Mouse (Mus musculus) frontal cortex, adult 2 months (tissue): ENCODE measurements around the gene Frmd8. TPM values are rescaled to one million over a fixed set of nuclear protein-coding genes. Genes with fewer than 3 reads are reported as not detected.

Source experiments
- DNase-seq, 2 experiments: peaks; one replicate each; pipeline ENCODE4 v3.0.0; 2022; ENCODE audit warnings: low spot score in 1 of 2; ENCODE audit errors: extremely low spot score in 1 of 2
- polyA plus RNA-seq: library from polyadenylated mRNA; depleted of rRNA; stranded (reverse); fragments of >200 nt; gene quantifications from 2 replicates; pipeline ENCODE4 v1.2.3, GENCODE M21; 2012

The Frmd8 gene
- polyA plus RNA-seq, 1 experiment, result 13.1 TPM

DNA sequence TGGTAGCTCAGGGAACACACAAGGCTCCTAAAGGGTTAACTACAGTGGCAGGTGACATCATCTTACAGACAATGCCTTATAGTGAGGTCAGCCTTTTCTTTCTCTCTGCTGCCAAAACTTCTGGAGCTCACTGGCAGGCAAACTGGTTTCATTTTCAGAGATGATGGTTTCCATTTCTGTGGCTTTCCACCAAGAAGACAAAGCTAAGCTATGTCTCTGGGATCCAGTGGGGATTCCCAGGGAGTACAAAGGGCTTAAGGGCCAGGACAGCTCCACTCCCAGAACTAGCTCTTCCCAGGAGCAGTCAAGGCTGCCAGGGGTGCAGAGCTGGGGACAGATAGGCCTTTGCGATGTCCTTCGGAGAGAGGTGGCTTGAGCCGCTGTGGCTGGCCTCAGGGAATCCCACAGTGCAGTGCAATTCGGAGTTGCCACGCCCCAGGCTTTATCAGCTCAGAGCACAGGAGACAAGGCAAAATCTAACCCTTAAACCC lies 23.5 kb downstream of the Frmd8 start:
- DNase-seq, result no peak

DNA sequence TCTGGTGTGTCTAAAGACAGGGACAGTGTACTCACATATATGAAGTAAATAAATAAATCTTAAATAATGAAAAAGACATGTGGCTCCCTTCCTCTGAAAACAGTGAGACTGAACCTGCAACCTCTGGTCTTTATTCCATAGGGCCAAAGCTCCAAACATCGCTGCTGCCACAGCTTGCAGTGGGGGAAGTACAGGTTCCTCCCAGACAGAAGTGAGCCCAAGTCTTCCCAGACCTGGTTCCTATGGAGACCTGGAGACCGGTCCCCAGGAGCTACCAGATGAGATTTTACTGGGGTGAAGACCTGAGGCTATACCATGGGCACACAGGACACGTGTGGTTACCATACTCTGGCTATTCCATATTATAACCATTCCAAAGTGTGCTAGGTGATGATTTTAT lies 24.2 kb downstream of the Frmd8 start:
- no peak for DNase-seq

DNA sequence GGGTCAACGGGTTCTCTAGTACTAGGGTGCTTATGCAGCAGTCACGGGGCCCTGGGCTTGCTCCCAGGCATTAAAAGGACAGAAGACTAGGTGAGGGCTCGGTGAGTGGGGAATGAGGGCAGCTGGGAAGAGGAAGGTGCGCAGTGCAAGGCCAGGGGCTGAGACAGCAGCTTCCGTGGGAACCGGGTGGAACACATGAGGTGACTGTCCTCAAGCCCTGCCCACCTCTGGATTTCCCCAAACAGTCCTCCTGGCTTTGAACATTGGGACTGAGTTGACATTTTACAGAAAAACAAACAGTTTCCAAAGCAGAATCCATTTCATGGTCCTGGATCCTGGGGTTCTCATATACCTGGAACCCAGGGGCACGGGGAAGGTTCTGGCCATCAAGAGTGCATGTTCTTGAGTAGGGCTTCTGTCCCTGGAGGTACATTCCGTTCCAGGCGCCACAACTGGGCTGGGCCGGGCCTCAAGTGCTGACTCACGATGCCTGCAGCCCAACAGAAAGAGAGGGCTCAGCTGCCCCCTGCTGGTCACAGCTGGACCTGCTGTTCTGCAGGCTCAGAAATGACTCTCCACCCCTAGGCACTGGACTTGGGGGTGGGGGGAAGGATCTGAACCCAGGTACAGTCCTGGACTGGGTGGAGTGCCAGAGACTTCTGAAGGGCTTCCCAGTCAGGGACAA lies 25.1 kb downstream of the Frmd8 start:
- DNase-seq, result peak; percentile 86 to 98

DNA sequence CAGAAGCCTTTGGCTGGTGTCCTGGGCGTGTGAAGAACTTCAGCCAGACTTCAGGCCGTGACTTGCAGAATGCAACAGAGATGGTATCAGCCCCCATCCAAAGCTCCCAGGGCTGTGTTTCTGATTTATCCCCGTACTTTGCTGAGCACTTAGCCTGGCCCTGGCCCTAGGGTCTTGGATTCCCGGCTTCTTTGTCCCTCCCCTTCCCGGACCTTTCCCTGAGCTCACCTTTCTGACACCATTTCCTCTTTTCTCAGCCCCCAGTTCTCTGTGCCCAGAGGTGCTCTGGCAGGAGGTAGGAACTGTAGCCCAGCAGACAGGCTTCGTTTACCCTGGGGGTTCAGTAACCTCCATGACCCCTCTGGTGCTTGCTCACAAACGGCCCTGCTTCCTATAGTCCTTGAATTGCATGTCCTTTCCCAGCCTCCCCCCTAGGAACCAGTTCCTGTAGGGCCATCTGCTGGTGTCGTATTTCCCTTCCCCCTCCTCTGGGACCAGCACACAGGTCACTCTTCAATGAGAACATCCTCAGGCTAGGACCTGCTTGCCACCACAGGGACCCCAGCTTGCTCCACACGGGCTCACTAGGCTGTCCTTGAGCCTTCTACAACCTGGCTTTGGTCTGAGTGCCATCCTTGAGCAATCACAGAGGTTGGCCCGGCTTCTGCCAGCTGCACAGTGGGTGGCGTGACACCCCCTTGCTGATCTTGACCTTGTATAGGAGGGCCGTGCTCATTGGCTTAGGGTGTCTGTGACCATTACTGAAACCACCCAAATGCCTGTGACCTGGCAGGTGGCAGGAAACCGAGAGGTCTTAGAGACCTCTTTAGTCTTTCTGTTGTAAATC lies 26.0 kb downstream of the Frmd8 start:
- DNase-seq, result no peak

DNA sequence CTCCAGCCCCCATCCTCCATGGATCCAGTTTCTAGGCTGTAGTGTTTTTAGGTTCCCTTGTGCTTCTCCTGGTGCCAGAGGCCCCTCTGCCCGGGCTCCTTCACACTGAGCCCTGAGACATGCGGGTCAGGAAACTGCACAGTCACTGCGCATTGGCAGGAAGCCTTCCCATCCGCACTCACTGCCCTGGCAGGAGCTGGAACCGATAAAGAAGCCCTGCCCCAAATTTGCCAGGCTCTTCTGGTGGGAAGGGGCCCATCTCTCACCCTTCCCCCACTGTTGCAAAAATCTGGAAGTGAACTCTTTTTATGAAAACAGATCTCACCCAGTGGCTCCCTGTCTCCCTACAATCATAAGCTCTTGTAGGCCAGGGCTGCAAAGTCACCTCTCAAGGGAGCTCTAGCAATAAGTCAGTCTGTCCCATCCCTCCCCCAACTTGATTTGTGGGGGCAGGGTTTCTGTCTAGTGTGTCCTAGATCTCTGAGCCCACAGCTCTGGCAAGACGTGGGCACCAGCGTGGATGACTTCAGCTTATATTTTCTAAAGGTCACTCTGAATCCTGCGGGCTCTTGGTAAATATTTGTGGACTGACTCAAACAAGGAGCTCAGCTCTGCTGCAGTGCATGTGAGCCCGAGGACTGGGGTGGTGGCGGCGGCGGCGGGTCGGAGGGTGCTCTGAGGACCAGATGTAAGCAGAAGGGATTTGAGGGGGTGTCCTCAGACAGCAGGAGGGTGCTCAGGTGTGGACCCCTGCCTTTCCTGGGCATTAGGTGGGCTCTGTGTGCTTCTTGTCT lies 26.8 kb downstream of the Frmd8 start:
- peak in 1 of 2 experiments; percentile 63 for DNase-seq

DNA sequence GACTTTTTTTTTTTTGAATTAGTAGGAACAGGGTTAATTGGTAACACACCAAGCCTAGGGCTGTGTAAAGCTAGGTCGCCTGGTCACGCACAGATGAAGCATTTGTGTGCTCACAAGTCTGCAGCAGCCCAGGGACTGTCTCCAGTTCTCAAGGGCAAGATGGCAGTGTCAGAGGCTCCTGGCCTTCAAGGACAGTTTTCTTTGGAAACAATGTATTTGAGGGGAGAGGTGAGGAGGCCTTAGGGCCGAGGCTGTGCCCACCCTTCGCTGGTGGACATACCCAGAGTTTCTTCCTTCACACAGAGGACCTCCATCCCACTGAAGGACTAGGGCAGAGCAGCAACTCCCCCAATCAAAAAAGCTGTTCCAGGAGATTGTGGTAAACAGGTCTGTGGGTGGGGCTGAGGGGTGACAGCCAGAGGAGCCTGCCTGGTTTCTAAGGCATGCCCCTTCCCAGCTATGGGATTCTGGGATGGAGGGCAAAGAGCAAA lies 27.7 kb downstream of the Frmd8 start:
- DNase-seq, result no peak

DNA sequence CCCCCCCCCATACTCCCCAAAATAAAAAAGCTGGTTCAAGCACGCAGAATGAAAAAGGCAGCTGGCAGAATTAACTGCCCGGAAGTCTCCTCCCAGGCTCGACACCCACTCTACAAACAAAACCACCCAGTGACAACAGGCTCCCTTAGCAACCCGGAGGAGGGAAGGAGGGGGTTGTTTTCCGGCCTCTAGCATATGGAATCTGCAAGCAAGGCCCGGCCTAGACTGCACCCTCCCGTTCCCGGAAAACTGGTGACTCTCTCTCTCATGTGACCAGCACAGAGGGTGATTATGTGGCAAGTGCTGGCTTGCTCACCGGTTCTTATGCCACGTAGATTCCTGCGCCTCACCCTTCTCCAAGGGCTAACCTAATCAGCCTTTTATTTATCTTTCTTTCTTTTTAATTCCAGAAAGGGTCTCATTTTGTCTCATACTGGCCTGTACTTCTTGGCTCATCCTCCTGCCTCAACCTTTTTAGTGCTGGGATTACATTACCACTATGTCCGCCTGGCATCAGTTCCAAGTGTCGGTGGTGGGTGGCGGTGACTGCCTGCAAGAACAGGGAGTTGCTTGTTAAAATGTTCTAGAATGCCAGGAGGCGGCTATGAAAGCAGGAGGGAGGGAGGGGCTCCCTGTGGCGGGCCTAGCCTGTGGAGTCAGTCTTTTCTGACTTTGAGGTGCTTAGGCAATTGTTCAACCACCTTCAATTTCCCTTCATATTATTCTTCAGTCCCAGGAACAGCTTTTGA lies 28.3 kb downstream of the Frmd8 start:
- peak; percentile 92 for DNase-seq

DNA sequence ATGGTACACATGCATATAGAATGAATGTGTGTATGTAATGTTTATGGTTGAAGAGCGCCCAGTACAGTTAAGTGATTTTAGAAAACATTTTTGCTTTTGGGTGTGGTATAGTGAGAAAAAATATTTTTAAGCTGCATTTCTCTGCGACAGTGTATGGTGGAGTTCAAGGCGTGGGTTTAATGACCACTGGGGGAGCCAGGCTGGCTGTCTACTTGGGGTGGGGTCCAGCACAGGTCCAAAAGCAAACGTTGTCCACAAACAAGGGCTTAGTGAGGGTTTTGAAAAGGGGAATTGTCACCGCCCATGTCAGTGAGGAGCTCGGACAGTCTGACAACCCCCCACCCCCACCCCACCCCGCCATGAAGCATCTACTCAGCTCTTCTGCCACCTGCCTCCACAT lies 28.9 kb downstream of the Frmd8 start:
- no peak for DNase-seq

DNA sequence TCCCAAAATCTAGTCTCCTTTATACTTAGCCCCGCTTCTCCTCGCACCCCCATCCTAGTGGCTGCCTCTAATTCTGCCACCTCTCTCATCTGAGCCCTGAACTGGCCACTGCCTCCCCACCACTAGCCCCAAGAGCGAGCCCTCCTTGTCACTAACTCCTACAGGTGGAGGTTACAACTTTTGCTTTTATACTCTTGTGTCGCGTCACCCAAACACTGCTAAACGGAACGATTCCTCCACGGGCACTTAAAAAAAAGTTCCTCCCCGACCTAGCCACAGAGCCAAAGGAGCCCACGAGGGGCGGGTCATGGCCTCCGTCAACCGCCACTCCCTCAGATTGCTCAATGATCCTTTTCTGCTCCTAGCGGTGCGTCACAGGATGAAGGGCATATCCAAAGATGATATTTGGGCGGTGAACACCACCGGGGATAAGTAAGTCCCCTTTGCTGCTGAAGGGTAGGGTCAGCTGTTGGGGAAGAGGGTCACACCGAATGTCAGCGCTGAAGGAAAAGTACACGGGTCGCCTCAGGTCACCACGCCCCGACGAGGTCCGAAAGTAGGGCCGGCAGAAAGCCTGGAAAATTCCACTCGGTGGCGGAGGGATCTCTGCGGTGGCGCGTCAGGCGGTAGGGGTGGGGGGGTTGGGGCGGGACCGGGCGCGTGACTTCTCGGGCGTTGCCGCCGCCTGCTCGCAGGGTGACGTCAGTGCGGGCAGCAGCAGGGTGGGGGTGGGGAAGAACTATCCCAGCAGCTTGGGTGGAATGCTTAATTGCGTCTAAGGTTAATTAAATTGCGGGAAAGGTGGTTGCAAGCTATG lies 29.5 kb downstream of the Frmd8 start:
- DNase-seq, result peak; percentile 77 to 90

DNA sequence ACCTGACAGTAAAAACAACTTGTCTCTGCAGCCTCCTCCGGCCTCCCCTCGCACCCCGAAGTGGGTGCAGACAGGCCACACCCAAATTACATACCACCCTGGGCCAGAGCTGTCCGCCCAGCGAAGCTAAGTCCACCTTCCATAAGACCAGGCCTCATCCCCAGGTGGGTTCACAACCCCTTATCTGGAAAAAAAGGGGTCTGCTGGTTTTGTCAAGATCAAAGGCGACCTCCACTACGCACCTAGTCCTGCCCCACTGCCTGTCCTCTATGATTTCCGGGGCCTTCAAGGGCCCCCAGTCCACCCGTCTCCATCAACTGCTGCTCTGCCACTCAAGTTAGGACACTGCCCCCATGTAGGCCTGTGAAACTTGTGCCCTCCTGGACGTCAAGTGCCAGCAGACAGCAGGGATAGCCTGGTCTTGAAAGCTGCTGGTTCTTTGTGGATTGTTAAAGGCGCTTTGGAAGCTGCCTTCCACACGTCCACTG lies 30.2 kb downstream of the Frmd8 start:
- no peak for DNase-seq

DNA sequence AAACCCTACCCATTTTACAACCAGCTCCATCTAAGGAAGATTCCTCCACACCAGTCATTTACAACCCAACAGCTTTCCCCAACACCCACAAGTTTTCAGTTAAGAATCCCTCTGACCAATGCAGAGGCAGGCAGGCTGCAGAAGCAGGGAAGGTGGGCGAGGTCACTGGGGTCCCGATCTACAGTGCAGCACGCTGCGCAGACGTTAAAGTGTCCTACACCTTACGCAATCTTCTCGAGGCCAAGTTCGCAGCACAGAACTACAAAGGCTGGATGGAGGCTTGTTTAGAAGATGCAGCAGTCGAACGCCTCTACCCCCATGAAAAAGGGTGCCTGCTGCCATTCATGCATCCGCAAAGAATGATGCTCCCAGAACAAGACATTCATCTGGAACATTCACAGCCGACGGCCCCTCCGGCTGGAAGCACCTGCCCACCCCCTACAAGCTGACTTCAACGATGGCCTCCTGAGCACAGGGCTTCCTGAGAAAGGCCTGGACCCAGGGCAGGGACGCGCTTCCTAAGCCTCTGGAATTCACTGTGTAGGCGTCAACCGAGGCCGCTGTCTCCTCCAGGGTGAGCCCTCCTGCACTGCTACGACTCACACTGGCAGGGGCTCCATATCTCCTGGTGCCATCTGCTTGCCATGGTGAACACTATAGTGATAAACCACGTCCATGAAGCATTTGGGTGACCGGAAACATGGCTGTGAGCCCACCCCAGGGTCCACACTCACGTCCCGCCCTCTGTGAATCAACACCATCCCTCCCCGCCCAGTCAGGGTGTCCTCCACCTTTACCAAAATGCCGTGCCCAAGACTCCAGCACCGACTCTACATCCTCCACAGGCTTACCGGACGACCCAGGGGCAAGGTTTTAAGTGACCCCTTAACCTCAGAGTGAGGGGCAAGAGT lies 31.0 kb downstream of the Frmd8 start:
- DNase-seq, result no peak

DNA sequence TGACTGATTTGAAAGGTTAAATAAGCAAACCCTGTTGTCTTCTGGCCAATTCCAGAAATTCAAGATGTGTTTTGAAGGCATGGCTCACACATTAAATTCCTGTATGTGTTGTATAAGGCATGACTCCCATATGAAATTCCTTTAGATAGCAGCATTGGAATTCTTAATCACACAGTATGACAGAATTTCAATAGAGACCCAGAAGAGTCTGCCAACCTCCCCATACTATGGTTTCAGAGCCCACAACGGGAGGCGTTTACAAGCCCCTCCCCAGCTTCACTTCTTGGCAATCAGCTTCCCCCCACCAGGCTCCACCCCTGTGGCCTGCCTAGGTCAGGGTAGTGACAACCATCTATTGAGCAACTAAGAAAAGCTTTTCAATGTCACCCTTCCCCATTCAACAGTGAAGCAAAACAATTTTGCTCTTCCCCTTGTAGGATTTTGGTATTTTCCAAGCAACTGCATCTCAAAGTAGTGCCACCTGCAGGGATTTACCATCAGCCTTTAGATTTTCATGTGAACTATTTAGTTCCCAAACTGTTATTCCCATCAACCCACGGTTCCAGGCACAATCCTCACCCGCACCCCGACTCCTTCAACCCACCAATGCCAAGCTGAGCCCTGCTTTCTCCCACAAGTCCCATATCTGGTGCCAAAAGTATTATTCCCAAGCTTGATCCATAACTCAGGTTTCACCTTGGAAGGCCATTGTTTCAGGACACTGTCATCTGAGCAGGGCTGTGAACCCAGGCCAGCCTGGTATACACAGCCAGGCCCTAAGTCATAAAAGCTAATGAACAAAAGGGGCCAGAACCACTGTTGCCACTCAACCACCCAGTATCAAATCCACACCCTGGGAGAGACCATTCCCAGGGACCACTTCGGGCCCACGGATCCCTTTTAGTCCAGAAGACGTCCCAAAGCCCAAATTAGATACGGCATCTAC lies 32.0 kb downstream of the Frmd8 start:
- DNase-seq, result no peak

DNA sequence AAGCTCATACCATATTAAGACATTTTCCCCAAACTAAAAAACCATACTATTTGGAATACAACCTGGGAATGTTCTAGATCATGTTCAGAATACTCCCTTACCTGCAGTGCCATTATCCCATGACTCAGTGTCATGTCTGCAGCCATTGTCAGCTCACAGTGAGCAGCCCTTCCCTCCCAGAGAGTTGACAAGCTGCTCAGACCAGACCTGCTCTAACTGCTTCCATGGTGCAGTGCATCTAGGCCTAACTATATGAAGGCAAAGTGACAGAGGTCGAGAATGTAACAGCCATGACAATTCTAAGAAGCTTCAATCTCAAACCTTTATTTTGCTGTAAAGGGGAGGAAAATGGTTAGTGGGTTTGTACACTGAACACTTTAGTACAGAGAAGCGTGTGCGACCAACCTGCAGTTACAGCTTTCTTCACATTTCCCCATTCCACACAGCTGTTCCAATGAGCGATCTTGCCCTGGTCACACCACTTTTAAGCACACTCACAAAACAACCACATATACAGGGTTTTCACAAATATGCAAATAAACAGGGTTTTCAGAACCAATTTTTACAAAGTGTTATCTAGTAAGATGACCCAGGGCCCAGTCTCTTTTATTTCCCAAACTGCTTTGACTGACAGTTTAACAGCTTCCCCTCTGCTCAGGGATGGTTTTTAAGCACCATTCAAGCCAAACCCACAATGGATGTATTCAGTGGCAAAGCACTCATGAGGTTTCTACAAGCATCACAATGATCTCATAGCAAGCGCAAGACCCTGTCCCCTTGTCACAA lies 32.9 kb downstream of the Frmd8 start:
- DNase-seq, result no peak

DNA sequence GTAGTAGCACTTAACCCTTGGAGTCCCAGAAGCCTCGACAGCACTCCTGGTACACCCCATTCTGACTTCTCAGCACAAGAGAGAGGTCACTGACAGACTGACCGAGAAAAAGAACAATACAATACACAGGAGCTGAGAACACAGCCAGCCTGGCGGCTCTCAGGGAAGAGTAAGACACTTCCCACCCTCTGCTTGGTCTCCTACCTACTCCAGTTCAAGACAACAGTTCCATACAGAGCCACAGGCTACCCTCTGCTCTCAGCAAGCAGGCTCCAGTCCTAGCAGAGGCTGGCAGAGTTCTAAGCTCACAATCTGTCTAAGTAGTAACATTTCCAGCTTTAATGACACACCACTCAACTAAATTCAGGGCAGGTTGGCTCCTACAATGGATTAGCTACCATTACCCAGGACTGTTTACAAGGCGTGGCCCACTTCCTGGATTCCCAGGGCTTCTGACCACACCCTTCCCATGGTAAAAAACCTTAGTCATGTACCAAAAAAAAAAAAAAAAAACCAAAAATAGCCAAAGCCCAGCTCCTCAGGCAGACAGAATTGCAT lies 33.6 kb downstream of the Frmd8 start:
- no peak for DNase-seq

DNA sequence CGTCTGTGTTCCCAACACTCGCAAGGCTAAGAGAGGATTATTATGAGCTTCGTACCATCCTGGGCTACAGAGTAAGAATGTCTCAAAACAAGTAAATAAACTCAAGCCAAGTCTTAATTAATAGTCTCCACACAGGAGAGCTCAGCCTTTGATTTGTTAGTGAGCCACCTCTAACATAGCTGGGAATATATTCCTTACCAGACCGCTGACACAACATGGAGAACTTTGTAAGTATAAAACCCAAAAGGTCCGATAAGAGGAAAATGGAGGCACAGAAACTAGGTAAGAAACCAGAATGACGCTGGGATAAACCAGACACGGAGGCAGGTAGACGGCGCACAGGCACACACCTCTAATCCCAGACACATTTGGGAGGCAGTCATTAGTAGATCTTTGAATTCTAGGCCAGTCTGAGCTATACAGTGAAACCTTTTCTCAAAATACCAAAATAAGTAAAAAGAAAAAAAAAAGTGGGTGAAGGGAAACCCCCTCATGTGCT lies 34.1 kb downstream of the Frmd8 start:
- DNase-seq, result no peak
